Mouse (Mus musculus) heart, embryonic 16.5 days (tissue): ENCODE results near the gene Rnf4. TPM values are rescaled to one million over a fixed set of nuclear protein-coding genes. Genes with fewer than 3 reads are reported as not detected.
A peak's percentile ranks its signal among the peaks of the same experiment; 100 is the strongest.

Experiments used
- ATAC-seq: fragments of 200-750 bp; cut with Nextera tagmentation; replicated peaks from 2 replicates; pipeline ENCODE4 v1.8.0; 2017; ENCODE audit warnings: moderate number of reproducible peaks; ENCODE audit not compliant: insufficient read depth, low FRiP score; ENCODE audit errors: extremely low read depth
- H3K27ac ChIP-seq: fragments of 300-500 bp; sonication (generic); 2 replicates; pipeline ENCODE4 v1.5.1; 2014; ENCODE audit warnings: mild to moderate bottlenecking, low read length, control low read depth, moderate library complexity
- H3K27me3 ChIP-seq: fragments of 300-500 bp; sonication (generic); 2 replicates; pipeline ENCODE4 v1.6.1; 2014; ENCODE audit warnings: low read length, mixed read lengths; ENCODE audit not compliant: control insufficient read depth, insufficient read depth
- H3K36me3 ChIP-seq: fragments of 300-500 bp; sonication (generic); 2 replicates; pipeline ENCODE4 v1.6.1; 2014; ENCODE audit not compliant: control insufficient read depth, insufficient read depth
- H3K4me1 ChIP-seq: fragments of 300-500 bp; sonication (generic); 2 replicates; pipeline ENCODE4 v1.6.1; 2014; ENCODE audit warnings: low read length, mixed read lengths; ENCODE audit not compliant: control insufficient read depth, insufficient read depth
- H3K4me2 ChIP-seq: fragments of 300-500 bp; sonication (generic); 2 replicates; pipeline ENCODE4 v1.6.1; 2014; ENCODE audit warnings: low read depth, mild to moderate bottlenecking, control low read depth, low read length
- H3K4me3 ChIP-seq: fragments of 300-500 bp; sonication (generic); 2 replicates; pipeline ENCODE4 v1.5.1; 2014; ENCODE audit warnings: mild to moderate bottlenecking, control low read depth, low read length
- H3K9ac ChIP-seq: fragments of 300-500 bp; sonication (generic); 2 replicates; pipeline ENCODE4 v1.6.1; 2014; ENCODE audit warnings: low read length, control low read depth
- H3K9me3 ChIP-seq: fragments of 300-500 bp; sonication (generic); replicated peaks from 2 replicates; pipeline ENCODE4 v1.6.1; 2016; ENCODE audit warnings: low read length; ENCODE audit not compliant: control insufficient read depth
- WGBS: fragments of 180-500 bp; shearing (Covaris S2); extraction: QIAGEN DNeasy Blood & Tissue Kit; methylation state at CpG from one replicate; pipeline ENCODE4 v1.1.7; 2014; 5-methylcytosine and 5-hydroxymethylcytosine counted together
- polyA plus RNA-seq: library from polyadenylated mRNA; unstranded; fragments of >200 nt; fragmentation: Nextera tagmentation; extraction: Ambion mirVana; gene quantifications from 2 replicates; pipeline ENCODE4 v1.2.1, GENCODE M21; 2015

Gene Rnf4
- polyA plus RNA-seq, 1 experiment from 2014 or later: 111 TPM

DNA sequence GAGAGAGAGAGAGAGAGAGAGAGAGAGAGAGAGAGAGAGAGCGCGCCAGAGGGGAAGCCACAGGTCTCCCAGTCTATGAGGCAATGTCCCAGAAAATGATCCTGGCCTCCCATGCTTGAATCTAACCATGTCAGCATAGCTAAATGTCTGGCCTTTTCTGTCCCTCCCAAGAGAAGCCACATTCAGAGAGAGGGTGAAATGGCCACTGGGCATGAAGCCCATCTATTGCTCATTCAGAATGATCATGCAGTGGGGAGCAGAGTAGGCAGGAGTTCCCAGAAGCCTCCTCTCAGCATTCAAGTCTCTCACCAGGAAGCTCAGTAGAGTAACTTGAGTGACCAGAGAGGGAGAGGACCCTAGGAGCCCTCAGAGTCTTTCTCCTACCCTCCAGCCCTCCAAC is 40.9 kb upstream of the Rnf4 start:
- peaks cover 9% of the 10 kb centered on the region for H3K4me1 ChIP-seq
- no peak overlapping the region for H3K9ac ChIP-seq
- no peaks in the 10 kb centered on the region for H3K36me3 ChIP-seq
- peaks cover 17% of the 10 kb centered on the region for H3K27me3 ChIP-seq
- H3K4me2 ChIP-seq: no peak overlapping the region
- no peak overlapping the region for H3K4me3 ChIP-seq
- H3K27ac ChIP-seq: no peak overlapping the region
- ATAC-seq: no peak
- no peaks in the 10 kb centered on the region for H3K9me3 ChIP-seq
- 75% methylated on average over 2 of the region's 2 CpGs for WGBS

DNA sequence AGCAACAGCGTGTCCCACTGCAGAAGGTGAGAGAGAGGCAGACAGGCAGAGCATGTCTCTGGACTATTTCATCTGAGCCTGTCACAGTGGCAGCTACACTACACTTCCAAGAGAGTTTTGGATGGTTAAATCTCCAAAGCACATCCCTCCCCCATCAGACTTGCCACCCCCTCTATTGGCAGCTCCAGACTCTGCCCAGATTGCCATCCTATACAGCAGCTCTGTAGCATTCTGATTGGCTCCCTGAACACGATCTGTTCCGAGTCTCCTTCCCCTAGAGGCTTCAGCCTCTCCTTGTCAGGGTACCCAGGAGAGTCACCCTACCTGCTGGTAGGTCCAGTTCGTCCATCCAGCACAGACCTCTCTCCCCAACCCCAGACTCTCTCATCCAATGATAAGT is 38.0 kb upstream of the Rnf4 start:
- Histone ChIP-seq H3K27me3 (peaks cover 11% of the 10 kb centered on the region), H3K4me2 (no peak overlapping the region), H3K9me3 (no peaks in the 10 kb centered on the region), H3K36me3 (no peaks in the 10 kb centered on the region), H3K4me1 (peaks cover 9% of the 10 kb centered on the region), H3K4me3 (no peak overlapping the region), H3K27ac (no peak overlapping the region), H3K9ac (no peak overlapping the region)
- WGBS: 40% methylated on average over 4 of the region's 4 CpGs
- ATAC-seq: no peak

DNA sequence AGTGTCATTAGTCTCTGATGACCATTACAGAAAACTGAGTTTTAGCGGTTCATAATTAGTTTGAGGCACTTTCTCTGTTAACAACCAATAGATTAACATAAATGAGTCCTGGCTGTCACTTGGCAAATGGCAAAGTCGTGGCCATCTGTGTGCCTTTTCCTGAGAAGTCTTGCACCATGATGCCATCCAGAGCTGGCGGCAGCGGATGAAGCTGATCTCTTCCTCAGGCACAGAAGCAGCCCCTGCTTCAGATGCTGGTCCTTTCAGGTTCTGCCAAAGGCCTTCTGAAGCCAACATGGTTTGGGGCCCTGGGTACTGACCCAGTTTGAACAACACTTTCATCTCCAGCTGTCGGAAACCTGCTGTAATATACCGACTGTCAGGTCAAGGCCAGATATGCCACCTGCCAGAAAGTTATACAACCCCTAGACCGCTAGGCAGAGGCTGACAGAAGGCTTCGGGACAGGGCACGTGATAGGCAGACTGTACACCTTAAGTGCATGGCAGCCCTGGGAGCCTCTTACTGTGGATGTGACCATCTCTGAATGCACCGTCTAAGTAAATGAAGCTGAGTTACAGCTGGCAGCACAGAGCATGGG is 37.1 kb upstream of the Rnf4 start:
- Histone ChIP-seq H3K4me3 (no peak overlapping the region), H3K9me3 (no peaks in the 10 kb centered on the region), H3K27me3 (peaks cover 11% of the 10 kb centered on the region), H3K27ac (no peak overlapping the region), H3K4me2 (no peak overlapping the region), H3K9ac (no peak overlapping the region), H3K4me1 (peaks cover 9% of the 10 kb centered on the region), H3K36me3 (no peaks in the 10 kb centered on the region)
- 84% methylated on average over 10 of the region's 10 CpGs for WGBS
- no peak for ATAC-seq

DNA sequence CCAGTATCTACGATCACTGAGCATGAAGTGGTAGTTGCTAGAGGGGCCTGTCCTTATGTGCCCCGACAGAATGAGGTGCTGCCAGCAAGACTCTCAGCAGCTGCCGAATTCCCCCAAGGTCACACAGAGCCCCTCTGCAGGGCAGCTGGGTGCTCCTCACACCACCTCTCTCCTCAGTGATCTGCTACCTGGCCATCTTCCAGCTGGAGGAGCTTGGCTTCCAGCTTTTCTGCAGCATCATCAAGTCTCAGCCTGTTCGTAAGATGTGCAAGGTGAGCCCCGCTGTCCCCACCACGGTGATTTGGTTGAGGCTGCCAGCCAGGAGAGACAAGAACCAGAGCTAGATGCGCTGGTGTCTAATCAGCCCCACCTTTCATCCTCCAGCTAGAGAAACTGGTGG is 33.7 kb upstream of the Rnf4 start:
- Histone ChIP-seq H3K9ac (no peak overlapping the region), H3K4me3 (no peak overlapping the region), H3K36me3 (no peaks in the 10 kb centered on the region), H3K4me1 (no peaks in the 10 kb centered on the region), H3K9me3 (no peaks in the 10 kb centered on the region), H3K4me2 (no peak overlapping the region), H3K27ac (no peak overlapping the region), H3K27me3 (peaks cover 7% of the 10 kb centered on the region)
- no peak for ATAC-seq
- 56% methylated on average over 7 of the region's 7 CpGs for WGBS

DNA sequence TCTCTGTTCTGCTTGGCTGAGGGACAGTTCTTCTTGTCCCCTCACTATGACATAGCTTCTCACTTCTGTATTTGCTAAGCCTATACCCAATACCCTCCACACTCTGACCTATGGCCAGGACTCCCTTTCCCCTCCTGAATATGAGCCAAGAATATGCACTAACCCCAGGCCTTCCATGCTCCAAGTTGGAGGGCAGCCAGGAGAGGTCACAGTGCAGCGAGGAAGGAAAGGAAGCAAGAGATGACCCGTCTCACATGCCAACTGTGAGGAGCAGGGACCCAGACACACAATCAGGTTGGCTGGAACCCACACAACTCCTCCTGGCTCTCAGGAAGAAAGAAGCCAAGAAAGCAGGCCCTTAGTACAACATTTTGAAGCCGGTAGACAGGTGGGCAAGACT is 27.1 kb upstream of the Rnf4 start:
- Histone ChIP-seq H3K9ac (no peak overlapping the region), H3K9me3 (no peaks in the 10 kb centered on the region), H3K4me2 (no peak overlapping the region), H3K4me1 (no peaks in the 10 kb centered on the region), H3K27ac (no peak overlapping the region), H3K27me3 (no peaks in the 10 kb centered on the region; the same call in 1 of the 2 replicates), H3K4me3 (no peak overlapping the region), H3K36me3 (no peaks in the 10 kb centered on the region)
- ATAC-seq: no peak
- 50% methylated on average over 3 of the region's 3 CpGs for WGBS

DNA sequence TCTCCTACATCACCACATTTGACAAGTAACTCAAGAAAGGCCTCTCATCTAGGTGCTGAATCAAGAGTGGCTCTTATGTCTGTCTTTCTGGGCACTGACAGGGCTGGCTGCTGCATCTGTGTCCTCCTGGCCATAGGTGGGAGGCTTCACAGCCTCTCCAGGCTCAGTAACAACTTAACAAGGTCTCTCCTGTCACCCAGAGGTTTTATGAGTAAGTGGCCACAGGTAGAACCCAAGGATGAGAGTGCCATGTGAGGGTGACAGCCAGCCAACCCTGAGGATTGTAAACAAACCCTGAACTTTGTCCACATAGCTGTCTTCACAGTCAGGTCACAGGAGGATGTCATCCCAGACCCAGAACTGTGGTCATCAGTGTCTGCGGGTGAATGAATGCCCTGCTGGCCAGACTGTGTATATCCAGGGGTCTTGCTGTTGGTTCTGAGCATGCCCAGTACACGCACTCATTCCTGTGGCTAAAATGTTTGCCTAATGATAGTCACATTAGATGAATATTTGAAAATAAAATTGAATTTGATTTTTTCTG is 16.5 kb upstream of the Rnf4 start:
- Histone ChIP-seq H3K4me2 (no peak overlapping the region), H3K4me1 (no peaks in the 10 kb centered on the region), H3K27ac (no peak overlapping the region), H3K4me3 (no peak overlapping the region), H3K36me3 (no peaks in the 10 kb centered on the region), H3K27me3 (no peaks in the 10 kb centered on the region), H3K9me3 (no peaks in the 10 kb centered on the region), H3K9ac (no peak overlapping the region)
- ATAC-seq: no peak
- 60% methylated on average over 2 of the region's 2 CpGs for WGBS

DNA sequence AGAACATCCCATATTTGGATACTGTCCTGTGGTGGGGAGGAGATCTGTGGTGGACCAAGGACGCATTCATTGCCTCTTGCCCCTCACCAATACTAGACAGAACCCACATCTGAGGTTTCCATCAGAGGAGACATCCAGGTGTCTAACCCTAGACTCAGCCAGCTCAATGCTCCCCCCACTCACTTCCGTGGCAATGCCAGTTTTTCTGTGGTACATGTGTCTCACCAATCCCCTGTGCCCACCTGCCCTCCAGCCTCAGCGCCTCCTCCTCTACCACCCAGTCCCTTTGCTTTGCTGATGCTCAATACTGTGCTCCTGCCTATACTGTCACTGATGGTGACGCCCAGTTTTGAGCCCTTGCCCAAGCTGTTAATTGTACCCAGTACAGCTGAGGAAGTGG is 14.9 kb upstream of the Rnf4 start:
- 72% methylated on average over 4 of the region's 4 CpGs for WGBS
- no peak overlapping the region for H3K27ac ChIP-seq
- H3K4me3 ChIP-seq: no peak overlapping the region
- no peak overlapping the region for H3K4me2 ChIP-seq
- peaks cover 3% of the 10 kb centered on the region for H3K4me1 ChIP-seq
- H3K9ac ChIP-seq: no peak overlapping the region
- H3K36me3 ChIP-seq: no peaks in the 10 kb centered on the region
- ATAC-seq: no peak
- H3K27me3 ChIP-seq: no peaks in the 10 kb centered on the region
- no peaks in the 10 kb centered on the region for H3K9me3 ChIP-seq

DNA sequence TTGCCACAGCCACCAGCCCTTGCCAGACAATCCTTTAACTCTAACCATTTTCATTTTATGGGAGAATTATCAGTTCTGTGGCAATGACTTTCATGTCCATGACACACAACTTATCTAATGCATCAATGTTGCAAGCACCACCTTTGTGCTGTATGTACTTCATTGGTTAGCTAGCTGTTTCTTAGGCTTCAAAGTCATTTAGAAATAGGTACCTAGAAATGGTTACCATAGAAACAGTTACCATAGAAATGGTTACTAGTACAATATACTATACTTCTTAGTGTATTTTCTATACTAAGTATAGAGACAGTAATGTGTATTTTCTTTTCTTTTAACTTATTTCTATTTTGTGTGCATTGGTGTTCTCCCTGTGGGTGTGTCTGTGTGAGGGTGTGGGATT is 10.8 kb upstream of the Rnf4 start:
- Histone ChIP-seq H3K9me3 (no peaks in the 10 kb centered on the region), H3K27ac (no peak overlapping the region), H3K36me3 (no peaks in the 10 kb centered on the region), H3K9ac (no peak overlapping the region), H3K4me2 (no peak overlapping the region), H3K4me3 (no peak overlapping the region), H3K27me3 (no peaks in the 10 kb centered on the region), H3K4me1 (peaks cover 13% of the 10 kb centered on the region)
- no peak for ATAC-seq

DNA sequence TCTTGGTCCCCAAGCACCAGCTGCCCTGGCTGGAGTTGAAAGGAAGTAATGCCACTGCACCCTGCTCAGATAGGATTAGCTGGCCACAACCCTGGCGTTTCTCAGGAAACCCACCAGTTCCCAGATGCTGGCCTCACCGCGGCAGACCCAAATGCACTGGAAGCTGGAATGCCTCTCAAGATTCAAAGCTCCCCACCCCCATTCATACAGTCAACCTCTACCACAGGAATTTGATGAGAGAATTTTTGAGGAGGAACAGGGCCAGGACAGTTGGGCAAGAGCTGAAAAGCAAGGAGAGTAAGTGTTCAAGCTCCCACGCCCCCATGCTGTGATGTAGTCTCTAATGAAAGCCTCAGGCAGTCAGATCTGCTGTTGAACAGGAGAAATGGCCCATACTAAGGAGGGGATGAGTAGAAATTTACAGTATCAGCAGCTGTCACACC is 9.8 kb upstream of the Rnf4 start:
- no peaks in the 10 kb centered on the region for H3K27me3 ChIP-seq
- no peak overlapping the region for H3K4me3 ChIP-seq
- H3K4me2 ChIP-seq: peak overlapping the region; percentile 78
- H3K9ac ChIP-seq: peak overlapping the region; percentile 72; the same call in 1 of the 2 replicates
- no peaks in the 10 kb centered on the region for H3K36me3 ChIP-seq
- peaks cover 13% of the 10 kb centered on the region for H3K4me1 ChIP-seq
- H3K27ac ChIP-seq: no peak overlapping the region
- 29% methylated on average over 4 of the region's 4 CpGs for WGBS
- ATAC-seq: no peak
- H3K9me3 ChIP-seq: no peaks in the 10 kb centered on the region
